Mouse (Mus musculus) olfactory bulb, adult 2 months (tissue): ENCODE measurements around the gene Dnajc3. TPM values are rescaled to one million over a fixed set of nuclear protein-coding genes. Genes with fewer than 3 reads are reported as not detected.

Experiments
- H3K27ac ChIP-seq: fragments of 200-500 bp; 2 replicates; pipeline ENCODE4 v1.5.1; 2012; ENCODE audit warnings: low read depth, low read length; ENCODE audit not compliant: insufficient read depth
- H3K4me1 ChIP-seq: fragments of 200-500 bp; 2 replicates; pipeline ENCODE4 v1.6.1; 2012; ENCODE audit warnings: low read length; ENCODE audit not compliant: control insufficient read depth, insufficient read depth
- H3K4me3 ChIP-seq: fragments of 200-500 bp; 2 replicates; pipeline ENCODE4 v1.5.1; 2012; ENCODE audit warnings: mild to moderate bottlenecking, low read depth, low read length, moderate library complexity; ENCODE audit not compliant: insufficient read depth
- CTCF ChIP-seq: fragments of 200-500 bp; IDR thresholded peaks from 2 replicates; pipeline ENCODE4 v1.5.1; 2012; ENCODE audit warnings: low read depth, mild to moderate bottlenecking, low read length, moderate library complexity; ENCODE audit not compliant: insufficient read depth
- POLR2A ChIP-seq: fragments of 200-500 bp; IDR thresholded peaks from 2 replicates; pipeline ENCODE4 v1.6.1; 2012; ENCODE audit warnings: mild to moderate bottlenecking, low read depth, low read length, moderate library complexity; ENCODE audit not compliant: insufficient read depth
- WGBS: fragments of 180-500 bp; shearing (Covaris S2); methylation state at CpG from one replicate; pipeline ENCODE4 v1.1.7; 2018; 5-methylcytosine and 5-hydroxymethylcytosine counted together
- polyA plus RNA-seq: library from polyadenylated mRNA; stranded (reverse); fragments of >200 nt; gene quantifications from 2 replicates; pipeline ENCODE4 v1.2.4, GENCODE M21; 2012; ENCODE audit warnings: low replicate concordance; ENCODE audit not compliant: missing spikeins, insufficient read depth, insufficient read length

Dnajc3 gene
- polyA plus RNA-seq, 1 experiment: not detected

DNA sequence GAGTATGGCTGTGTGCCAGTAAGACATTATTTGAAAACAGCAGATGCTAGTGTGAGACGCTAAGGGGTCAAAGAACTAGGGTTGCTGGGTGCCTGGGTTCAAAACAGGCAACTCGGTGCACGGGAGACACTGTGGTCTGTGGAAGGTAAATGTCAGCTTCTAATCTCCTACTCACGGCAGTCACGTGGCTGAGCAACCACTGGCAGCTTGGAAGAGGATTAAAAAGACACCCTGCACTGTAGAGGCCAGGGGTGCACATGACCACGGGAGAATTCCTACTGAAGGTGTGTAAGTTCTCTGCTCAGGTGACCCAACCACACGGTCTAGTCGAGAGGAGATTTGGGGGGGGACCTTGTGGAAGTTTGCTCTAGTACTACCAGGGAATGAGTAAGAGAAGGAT lies 30.2 kb upstream of the Dnajc3 start:
- 67% methylated on average over 8 of the region's 8 CpGs for WGBS
- H3K4me3 ChIP-seq: no peak overlapping the region
- TF ChIP-seq POLR2A (no peak), CTCF (no peak)

GRCm38 (mm10) chr14:118909872-118910271 lies 27.9 kb upstream of the Dnajc3 start:
- Histone ChIP-seq H3K4me1 (peaks cover 3% of the 10 kb centered on the region; the same call in 1 of the 2 replicates), H3K27ac (no peak overlapping the region), H3K4me3 (no peak overlapping the region)
- 90% methylated on average over 8 of the region's 8 CpGs for WGBS
- TF ChIP-seq CTCF: no peak
- no peak for TF ChIP-seq POLR2A

More for the DNA sequence above, 30.2 kb upstream of the Dnajc3 start:
- no peak overlapping the region for H3K27ac ChIP-seq
- peaks cover 3% of the 10 kb centered on the region; the same call in 1 of the 2 replicates for H3K4me1 ChIP-seq

DNA sequence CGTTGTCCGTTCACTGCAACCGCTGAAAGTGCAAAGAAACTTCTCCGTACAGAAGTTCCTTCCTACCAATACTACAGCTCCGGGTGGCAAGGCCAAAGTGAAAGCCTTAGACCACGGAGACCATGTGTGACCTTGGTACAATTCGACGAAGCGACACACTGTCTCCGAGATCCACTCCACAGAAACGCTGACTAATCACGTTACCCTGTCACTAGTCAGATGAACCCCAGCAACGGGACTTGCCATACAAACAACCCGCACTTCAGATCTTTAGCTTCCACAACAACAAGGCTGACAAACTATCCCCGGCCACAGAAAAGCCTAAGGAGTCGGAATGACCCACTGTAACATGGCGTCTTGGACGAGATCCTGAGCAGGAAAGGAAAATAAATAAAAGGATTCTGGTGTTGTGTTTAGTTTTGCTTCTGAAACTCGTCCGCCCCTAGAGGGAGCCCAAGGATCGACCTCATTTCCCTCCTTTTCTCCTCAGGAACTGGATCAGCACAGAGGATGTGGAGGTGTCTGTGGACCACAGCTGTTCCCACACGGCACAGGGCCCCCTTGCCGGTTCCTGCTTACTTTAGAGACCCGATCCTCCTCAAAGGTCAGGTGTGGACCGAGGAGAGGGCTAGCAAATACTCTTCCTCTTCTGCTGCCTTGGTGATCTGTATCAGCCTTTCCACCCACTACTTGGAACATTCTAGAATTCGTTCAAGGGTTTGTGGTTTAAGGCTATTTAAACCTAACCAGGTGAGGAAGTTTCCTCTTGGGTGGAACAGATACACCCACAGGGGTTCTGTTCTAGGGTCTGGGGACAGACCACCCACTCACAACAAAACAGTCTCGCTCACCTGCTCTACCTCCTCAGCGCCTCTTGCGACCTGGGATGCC lies 27.2 kb upstream of the Dnajc3 start:
- 56% methylated on average over 29 of the region's 29 CpGs for WGBS
- Histone ChIP-seq H3K4me1 (peaks cover 3% of the 10 kb centered on the region; the same call in 1 of the 2 replicates), H3K27ac (no peak overlapping the region), H3K4me3 (no peak overlapping the region)
- peak; percentile 35; the same call in 1 of the 2 replicates for TF ChIP-seq CTCF
- no peak for TF ChIP-seq POLR2A

GRCm38 (mm10) chr14:118911521-118911920 lies 26.3 kb upstream of the Dnajc3 start:
- TF ChIP-seq POLR2A: no peak
- TF ChIP-seq CTCF: no peak
- no peak overlapping the region for H3K4me3 ChIP-seq
- no peak overlapping the region for H3K27ac ChIP-seq
- WGBS: 67% methylated on average over 6 of the region's 6 CpGs
- peaks cover 3% of the 10 kb centered on the region; the same call in 1 of the 2 replicates for H3K4me1 ChIP-seq

GRCm38 (mm10) chr14:118913651-118914050 lies 24.1 kb upstream of the Dnajc3 start:
- TF ChIP-seq POLR2A (no peak), CTCF (no peak)
- 94% methylated on average over 5 of the region's 5 CpGs for WGBS
- H3K4me3 ChIP-seq: no peak overlapping the region
- H3K4me1 ChIP-seq: no peaks in the 10 kb centered on the region
- H3K27ac ChIP-seq: no peak overlapping the region

DNA sequence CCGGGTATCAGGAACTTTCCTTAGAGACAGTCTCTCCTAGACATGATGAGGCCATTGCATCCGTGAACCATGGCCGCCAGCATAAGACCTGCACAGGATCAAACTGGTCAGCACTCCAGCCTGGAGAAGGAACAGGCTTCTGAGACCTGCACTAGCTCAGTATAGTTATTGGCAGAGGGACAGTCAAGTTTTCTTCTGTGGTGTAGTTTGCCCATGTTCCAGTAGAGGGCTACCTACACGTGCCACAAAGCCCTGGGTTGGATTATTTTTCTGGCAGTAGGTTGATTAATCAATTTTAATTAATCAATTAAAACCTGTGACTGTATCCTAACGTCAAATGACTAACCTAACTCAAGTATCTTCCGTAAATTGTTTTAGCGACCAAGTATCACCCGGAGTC lies 18.8 kb upstream of the Dnajc3 start:
- Histone ChIP-seq H3K4me1 (peaks cover 20% of the 10 kb centered on the region), H3K4me3 (no peak overlapping the region), H3K27ac (no peak overlapping the region)
- WGBS: 68% methylated on average over 8 of the region's 8 CpGs
- no peak for TF ChIP-seq CTCF
- no peak for TF ChIP-seq POLR2A

GRCm38 (mm10) chr14:118920654-118921053 lies 17.1 kb upstream of the Dnajc3 start:
- Histone ChIP-seq H3K4me3 (no peak overlapping the region), H3K4me1 (peaks cover 21% of the 10 kb centered on the region), H3K27ac (no peak overlapping the region)
- 50% methylated on average over 7 of the region's 7 CpGs for WGBS
- TF ChIP-seq POLR2A: no peak
- TF ChIP-seq CTCF: no peak

DNA sequence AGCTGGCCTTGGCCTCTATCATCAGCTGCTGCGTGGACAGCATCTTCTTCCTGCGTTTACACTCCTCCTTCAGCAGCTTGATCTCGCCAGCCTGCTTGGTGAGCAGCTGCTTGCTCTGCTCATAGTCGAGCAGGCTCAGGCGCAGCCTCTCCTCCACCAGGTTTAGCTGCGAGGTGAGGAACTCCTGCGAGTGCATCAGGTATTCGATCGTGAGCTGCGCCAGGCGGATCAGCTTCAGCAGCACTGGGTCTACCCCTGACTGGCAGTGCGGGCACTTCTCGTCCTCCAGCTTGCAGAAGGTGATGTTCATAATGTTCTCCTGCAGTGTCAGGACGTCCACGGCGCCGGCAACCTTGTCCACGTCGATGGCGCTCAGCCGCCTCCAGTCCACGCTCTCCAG lies 15.5 kb upstream of the Dnajc3 start:
- H3K27ac ChIP-seq: no peak overlapping the region
- H3K4me3 ChIP-seq: peak overlapping the region; percentile 41
- WGBS: 42% methylated on average over 22 of the region's 22 CpGs
- peaks cover 24% of the 10 kb centered on the region for H3K4me1 ChIP-seq
- TF ChIP-seq POLR2A (no peak), CTCF (no peak)

DNA sequence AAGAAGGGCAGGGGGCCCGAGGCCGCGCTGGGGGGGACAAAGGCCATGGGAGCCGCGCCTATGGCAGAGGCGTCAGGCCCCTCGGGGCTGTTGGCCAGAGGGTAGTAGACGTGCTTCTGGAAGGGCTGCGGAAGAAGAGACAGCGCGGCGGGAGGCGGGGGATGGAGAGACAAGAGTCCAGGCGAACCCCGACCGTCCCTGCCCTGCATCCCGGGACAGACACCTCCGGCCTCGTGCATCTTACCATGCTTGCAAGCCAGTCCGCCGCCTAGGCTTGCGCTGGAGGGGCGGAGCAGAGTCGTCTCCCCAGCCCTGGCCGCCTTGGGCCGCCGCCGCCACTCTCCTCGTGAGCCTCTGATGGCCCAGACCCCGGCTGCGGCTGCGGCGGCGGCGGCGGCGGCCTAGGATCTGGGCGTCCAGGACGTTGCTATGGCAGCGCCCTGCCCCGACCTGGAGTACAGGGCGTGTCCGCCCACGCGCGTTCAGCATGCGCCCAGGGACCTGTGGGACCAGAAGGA lies 15.1 kb upstream of the Dnajc3 start:
- peak overlapping the region; percentile 41 for H3K4me3 ChIP-seq
- no peak overlapping the region for H3K27ac ChIP-seq
- H3K4me1 ChIP-seq: peaks cover 24% of the 10 kb centered on the region
- TF ChIP-seq CTCF (no peak), POLR2A (0 out of 2 replicates have a peak, but pooled peaks have one; percentile 6)
- 9% methylated on average over 47 of the region's 47 CpGs for WGBS
